Mouse (Mus musculus): Measurements from ENCODE around the gene Eif4g2. TPM values are rescaled to one million over a fixed set of nuclear protein-coding genes. Genes with fewer than 3 reads are reported as not detected.
A peak's percentile ranks its signal among the peaks of the same experiment; 100 is the strongest.

The Eif4g2 gene
- polyA plus RNA-seq, 2 experiments: 350 to 921 TPM

- Histone ChIP-seq H3K36me3 (ENCODE audit: control insufficient read depth, insufficient read depth, low read length) (peaks cover 25% of the 10 kb centered on the region), H3K4me1 (ENCODE audit: control insufficient read depth, insufficient read depth, low read length) (no peaks in the 10 kb centered on the region), H3K27me3 (ENCODE audit: control insufficient read depth, insufficient read depth, low read length) (no peaks in the 10 kb centered on the region), H3K9ac (ENCODE audit: low read depth, low read length, severe bottlenecking) (no peak overlapping the region), H3K27ac (replicated peaks; ENCODE audit: low read depth, low read length) (no peak overlapping the region), H3K9me3 (ENCODE audit: control insufficient read depth, low read length) (no peaks in the 10 kb centered on the region), H3K4me2 (replicated peaks; ENCODE audit: low read depth, low read length, severe bottlenecking) (no peak overlapping the region), H3K4me3 (replicated peaks; ENCODE audit: low read length) (no peak overlapping the region)
- 37% methylated on average over 5 of the region's 5 CpGs for WGBS
- no peak for DNase-seq (ENCODE audit: low spot score)
- no peak for ATAC-seq (ENCODE audit: low FRiP score, low read depth)
- TF ChIP-seq POLR2A (IDR thresholded peaks at IDR 0.05; ENCODE audit: borderline replicate concordance, extremely low read depth, insufficient read depth, insufficient read length): no peak
Observed at GRCm38 (mm10) chr7:111059527-111059926, 23.3 kb downstream of the Eif4g2 start.

GRCm38 (mm10) chr7:111055984-111056657 is 26.7 kb downstream of the Eif4g2 start:
- H3K9ac ChIP-seq (ENCODE audit: low read depth, low read length, severe bottlenecking): no peak overlapping the region
- H3K27me3 ChIP-seq (ENCODE audit: control insufficient read depth, insufficient read depth, low read length): no peaks in the 10 kb centered on the region
- 80% methylated on average over 3 of the region's 3 CpGs for WGBS
- peaks cover 54% of the 10 kb centered on the region for H3K36me3 ChIP-seq (ENCODE audit: control insufficient read depth, insufficient read depth, low read length)
- ATAC-seq (ENCODE audit: low FRiP score, low read depth) (no peak), DNase-seq (ENCODE audit: low spot score) (no peak)
- no peak for TF ChIP-seq POLR2A (IDR thresholded peaks at IDR 0.05; ENCODE audit: borderline replicate concordance, extremely low read depth, insufficient read depth, insufficient read length)
- no peaks in the 10 kb centered on the region for H3K9me3 ChIP-seq (ENCODE audit: control insufficient read depth, low read length)
- H3K27ac ChIP-seq (replicated peaks; ENCODE audit: low read depth, low read length): no peak overlapping the region
- H3K4me2 ChIP-seq (replicated peaks; ENCODE audit: low read depth, low read length, severe bottlenecking): no peak overlapping the region
- H3K4me1 ChIP-seq (ENCODE audit: control insufficient read depth, insufficient read depth, low read length): no peaks in the 10 kb centered on the region
- no peak overlapping the region for H3K4me3 ChIP-seq (replicated peaks; ENCODE audit: low read length)

- Histone ChIP-seq H3K4me3 (replicated peaks; ENCODE audit: low read length) (no peak overlapping the region), H3K27me3 (ENCODE audit: control insufficient read depth, insufficient read depth, low read length) (no peaks in the 10 kb centered on the region), H3K4me2 (replicated peaks; ENCODE audit: low read depth, low read length, severe bottlenecking) (no peak overlapping the region), H3K27ac (replicated peaks; ENCODE audit: low read depth, low read length) (no peak overlapping the region), H3K4me1 (ENCODE audit: control insufficient read depth, insufficient read depth, low read length) (no peaks in the 10 kb centered on the region), H3K9me3 (ENCODE audit: control insufficient read depth, low read length) (no peaks in the 10 kb centered on the region), H3K9ac (ENCODE audit: low read depth, low read length, severe bottlenecking) (no peak overlapping the region), H3K36me3 (ENCODE audit: control insufficient read depth, insufficient read depth, low read length) (peaks cover 63% of the 10 kb centered on the region)
- TF ChIP-seq POLR2A (IDR thresholded peaks at IDR 0.05; ENCODE audit: borderline replicate concordance, extremely low read depth, insufficient read depth, insufficient read length): no peak
- 95% methylated on average over 19 of the region's 19 CpGs for WGBS
- no peak for ATAC-seq (ENCODE audit: low FRiP score, low read depth)
- no peak for DNase-seq (ENCODE audit: low spot score)
Observed at GRCm38 (mm10) chr7:111055221-111055620, 27.6 kb downstream of the Eif4g2 start.

GRCm38 (mm10) chr7:111049652-111050421 is 33.0 kb downstream of the Eif4g2 start:
- WGBS: 55% methylated on average over 6 of the region's 6 CpGs
- no peak for TF ChIP-seq POLR2A (IDR thresholded peaks at IDR 0.05; ENCODE audit: borderline replicate concordance, extremely low read depth, insufficient read depth, insufficient read length)
- no peaks in the 10 kb centered on the region for H3K4me1 ChIP-seq (ENCODE audit: control insufficient read depth, insufficient read depth, low read length)
- no peak overlapping the region for H3K9ac ChIP-seq (ENCODE audit: low read depth, low read length, severe bottlenecking)
- peak; percentile 38 for DNase-seq (ENCODE audit: low spot score)
- H3K4me3 ChIP-seq (replicated peaks; ENCODE audit: low read length): no peak overlapping the region
- H3K4me2 ChIP-seq (replicated peaks; ENCODE audit: low read depth, low read length, severe bottlenecking): no peak overlapping the region
- no peak overlapping the region for H3K27ac ChIP-seq (replicated peaks; ENCODE audit: low read depth, low read length)
- H3K27me3 ChIP-seq (ENCODE audit: control insufficient read depth, insufficient read depth, low read length): no peaks in the 10 kb centered on the region
- ATAC-seq (ENCODE audit: low FRiP score, low read depth): 0 out of 2 replicates have a peak, but pooled peaks have one; percentile 68
- no peaks in the 10 kb centered on the region for H3K9me3 ChIP-seq (ENCODE audit: control insufficient read depth, low read length)
- peaks cover 96% of the 10 kb centered on the region for H3K36me3 ChIP-seq (ENCODE audit: control insufficient read depth, insufficient read depth, low read length)

- no peak for TF ChIP-seq POLR2A (IDR thresholded peaks at IDR 0.05; ENCODE audit: borderline replicate concordance, extremely low read depth, insufficient read depth, insufficient read length)
- H3K9me3 ChIP-seq (ENCODE audit: control insufficient read depth, low read length): no peaks in the 10 kb centered on the region
- WGBS: 90% methylated on average over 5 of the region's 5 CpGs
- H3K36me3 ChIP-seq (ENCODE audit: control insufficient read depth, insufficient read depth, low read length): peaks cover 96% of the 10 kb centered on the region
- ATAC-seq (ENCODE audit: low FRiP score, low read depth) (no peak), DNase-seq (ENCODE audit: low spot score) (no peak)
- no peak overlapping the region for H3K4me2 ChIP-seq (replicated peaks; ENCODE audit: low read depth, low read length, severe bottlenecking)
- H3K4me1 ChIP-seq (ENCODE audit: control insufficient read depth, insufficient read depth, low read length): no peaks in the 10 kb centered on the region
- no peak overlapping the region for H3K9ac ChIP-seq (ENCODE audit: low read depth, low read length, severe bottlenecking)
- no peak overlapping the region for H3K4me3 ChIP-seq (replicated peaks; ENCODE audit: low read length)
- no peaks in the 10 kb centered on the region for H3K27me3 ChIP-seq (ENCODE audit: control insufficient read depth, insufficient read depth, low read length)
- H3K27ac ChIP-seq (replicated peaks; ENCODE audit: low read depth, low read length): no peak overlapping the region
Observed at GRCm38 (mm10) chr7:111048920-111049319, 33.9 kb downstream of the Eif4g2 start.
